Mouse (Mus musculus) induced T-regulatory cell, adult 2 months (primary cell): ENCODE measurements around the gene Itih5.

ENCODE experiments used
- DNase-seq: peaks from one replicate; pipeline ENCODE4 v3.0.0-alpha.2; 2012; ENCODE audit warnings: low read depth

Itih5 gene

GRCm38 (mm10) chr2:10153201-10154075, at the start of gene Itih5:
Gene Itih5 (plus strand): TSS chr2:10153571.
- peak; percentile 89 for DNase-seq

DNA sequence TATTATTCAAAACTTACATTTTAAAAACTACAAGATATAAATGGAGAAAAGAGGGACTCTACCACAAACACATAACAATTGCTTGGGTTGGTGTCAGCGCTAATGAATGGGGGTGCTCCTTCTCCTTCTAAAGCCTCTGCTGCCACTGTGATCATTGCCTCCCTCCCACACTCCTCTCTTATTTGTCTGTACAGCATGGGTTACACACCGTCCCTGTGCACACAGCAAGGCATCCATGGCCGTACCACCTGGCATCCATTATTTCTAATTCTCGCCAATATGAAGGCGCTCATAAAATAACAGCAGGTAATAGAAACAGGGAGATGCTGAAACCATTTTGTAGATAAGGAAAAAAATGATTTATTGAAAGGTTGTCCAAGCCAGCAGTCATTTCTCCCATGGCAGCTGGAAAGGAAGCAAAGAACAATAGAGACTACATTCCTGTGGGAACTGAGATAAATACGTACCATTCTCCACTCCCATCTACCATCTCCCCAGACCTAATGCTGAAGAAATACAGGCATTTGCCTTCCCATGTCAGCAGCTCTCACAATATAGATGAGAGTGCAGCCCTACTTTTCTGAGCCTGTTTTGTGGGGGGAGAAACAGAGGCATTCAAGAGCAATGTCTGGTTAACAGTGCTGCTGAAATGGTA, 44.7 kb upstream of the Itih5 start:
- no peak for DNase-seq

- no peak for DNase-seq
These were observed 34.6 kb upstream of the Itih5 start for GRCm38 (mm10) chr2:10118751-10119150.

- DNase-seq: no peak
These were observed 34.1 kb upstream of the Itih5 start for GRCm38 (mm10) chr2:10119276-10119675.

DNA sequence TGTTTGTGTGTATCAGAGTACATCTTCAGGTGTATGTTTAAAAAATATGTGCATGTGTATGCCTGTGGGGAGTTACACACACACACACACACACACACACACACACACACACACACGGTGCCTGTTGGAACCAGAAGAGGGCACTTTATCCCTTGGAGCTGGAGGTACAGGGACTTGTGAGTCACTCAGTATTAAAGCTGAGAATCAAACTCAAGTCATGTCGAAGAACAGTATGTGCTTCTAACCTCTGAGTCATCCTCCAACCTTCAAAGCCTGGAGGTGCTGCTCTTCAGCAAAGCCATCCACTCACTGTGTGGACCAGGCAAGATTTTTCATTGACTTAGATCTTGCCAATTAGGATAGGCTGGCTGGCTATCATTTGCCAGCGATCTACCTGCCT, 31.5 kb upstream of the Itih5 start:
- DNase-seq: no peak

DNA sequence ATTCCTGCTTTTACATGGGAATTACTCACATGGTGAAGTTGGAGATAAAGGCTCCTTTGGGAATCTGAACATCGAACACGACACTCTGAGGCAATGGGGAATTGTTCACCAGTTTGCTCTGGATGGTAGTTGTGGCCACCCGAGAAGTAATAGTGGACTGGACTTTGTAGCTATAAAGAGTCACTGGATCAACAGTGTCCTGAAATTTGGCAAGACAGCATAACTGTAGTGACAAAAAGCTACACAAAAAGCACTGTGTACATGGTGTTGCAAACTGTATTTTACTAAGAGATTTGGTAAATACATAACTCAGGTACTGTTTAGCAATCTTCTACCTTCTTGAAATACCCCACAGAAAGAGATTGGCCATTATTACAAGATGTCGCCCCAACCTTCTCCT, 27.2 kb upstream of the Itih5 start:
- DNase-seq: no peak

- DNase-seq: no peak
These were observed 25.9 kb upstream of the Itih5 start for GRCm38 (mm10) chr2:10127471-10127870.

DNA sequence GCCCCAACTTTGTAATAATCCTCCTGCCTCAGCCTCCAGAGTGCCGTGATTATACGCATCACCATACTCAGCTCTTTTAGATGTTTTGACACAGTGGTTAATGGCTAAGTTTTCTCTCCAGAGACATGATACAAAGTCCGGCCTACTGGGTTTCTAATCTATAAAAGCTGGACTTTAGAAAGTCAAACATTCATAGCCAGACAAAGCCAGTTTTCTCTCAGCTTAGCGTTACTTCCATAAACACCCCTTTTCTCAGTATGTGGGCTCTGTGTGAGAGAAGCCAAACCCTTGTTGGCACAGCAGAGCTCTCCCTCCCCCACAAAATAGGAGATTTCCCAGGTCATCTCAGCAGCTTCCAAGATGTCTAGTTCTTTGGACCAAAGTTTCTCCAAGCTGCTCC, 24.8 kb upstream of the Itih5 start:
- DNase-seq: no peak

GRCm38 (mm10) chr2:10130341-10130990, 22.9 kb upstream of the Itih5 start:
- DNase-seq: no peak

DNA sequence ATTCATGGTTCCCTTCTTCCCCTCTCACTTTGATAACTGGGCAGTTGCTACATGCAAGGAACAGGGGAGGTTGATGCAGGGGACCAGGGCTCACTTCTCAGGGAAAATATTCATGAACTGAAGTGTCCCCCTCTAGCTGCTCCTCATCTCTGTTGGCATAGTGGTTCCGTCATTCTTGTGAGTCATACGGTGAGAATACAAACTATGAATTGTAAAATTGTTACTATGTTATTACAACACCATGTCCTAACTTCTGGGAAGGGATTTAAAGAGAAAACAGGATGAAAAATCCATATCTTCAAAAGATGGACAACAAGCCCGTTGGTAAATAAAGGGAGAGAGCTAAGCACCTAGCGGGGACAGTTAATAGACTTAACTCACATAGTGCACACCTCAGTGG, 22.1 kb upstream of the Itih5 start, which contains the start of gene Itih2:
Gene Itih2, minus strand, starts transcription at position 101 of the 400 bp plus-strand sequence.
- no peak for DNase-seq

DNA sequence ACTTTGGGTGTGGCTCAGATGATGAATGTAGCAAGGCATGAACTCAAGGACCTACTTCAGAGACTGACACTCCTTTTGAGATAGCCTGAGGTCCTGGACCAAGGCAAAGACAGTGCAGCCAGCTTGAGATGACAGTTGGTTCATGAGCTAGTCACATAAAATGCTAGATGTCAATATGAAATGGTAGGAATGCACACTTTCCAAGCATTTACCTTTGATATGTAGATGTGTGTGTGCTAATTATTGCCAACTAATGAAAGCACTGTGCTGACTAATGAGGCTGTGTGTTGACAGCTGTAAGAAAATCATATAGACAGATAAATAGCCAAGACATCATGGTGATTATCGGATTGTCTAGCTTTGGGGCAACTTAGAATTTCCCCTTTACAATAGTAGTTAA, 21.2 kb upstream of the Itih5 start:
- DNase-seq: no peak

DNA sequence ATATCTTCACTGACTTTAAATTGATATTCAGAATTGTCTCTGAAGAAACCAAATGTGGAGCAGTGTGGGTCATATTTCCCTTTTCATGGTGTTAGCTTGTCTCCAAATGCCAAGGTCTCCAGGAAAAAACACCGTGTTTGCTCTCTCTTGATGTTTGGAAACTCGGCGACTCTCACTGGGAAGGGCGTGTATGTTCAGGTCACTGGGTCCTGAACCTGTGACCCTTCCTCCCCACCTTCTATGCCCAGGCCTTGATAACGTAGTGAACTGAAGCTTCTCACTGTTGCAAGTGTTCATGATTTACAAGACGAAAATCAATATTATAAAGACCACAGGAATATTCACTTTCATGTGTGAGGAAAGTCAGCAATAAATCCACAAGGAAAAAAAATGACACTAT, 19.4 kb upstream of the Itih5 start:
- no peak for DNase-seq

- no peak for DNase-seq
These were observed 16.1 kb upstream of the Itih5 start for GRCm38 (mm10) chr2:10137320-10137719.

DNA sequence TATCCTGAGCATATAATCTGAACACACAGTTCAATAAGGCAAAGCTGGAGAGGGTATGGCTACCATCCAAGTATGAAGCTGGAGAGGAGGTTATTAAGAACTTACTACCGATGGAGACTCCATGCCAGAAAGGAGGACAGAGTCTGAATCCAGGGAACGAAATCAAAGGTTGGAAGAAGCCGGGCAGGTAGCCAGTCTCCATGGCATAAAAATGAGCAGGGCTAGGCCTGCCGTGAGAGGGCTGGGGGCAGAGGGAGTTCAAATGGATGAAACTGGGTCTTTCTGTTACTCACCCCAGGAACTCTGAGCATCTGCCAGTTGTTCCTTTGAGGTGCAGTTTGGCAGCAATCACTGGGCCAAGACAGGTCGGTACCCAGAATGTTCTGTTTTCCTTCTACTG, 12.9 kb upstream of the Itih5 start:
- DNase-seq: no peak

- DNase-seq: peak; percentile 90
These were observed 10.6 kb upstream of the Itih5 start for GRCm38 (mm10) chr2:10142472-10143454.

- DNase-seq: no peak
These were observed 7.9 kb upstream of the Itih5 start for GRCm38 (mm10) chr2:10145514-10145913.

GRCm38 (mm10) chr2:10147176-10147575, 6.2 kb upstream of the Itih5 start:
- no peak for DNase-seq

GRCm38 (mm10) chr2:10152590-10152989, 781 bp upstream of the Itih5 start:
- peak; percentile 84 for DNase-seq

DNA sequence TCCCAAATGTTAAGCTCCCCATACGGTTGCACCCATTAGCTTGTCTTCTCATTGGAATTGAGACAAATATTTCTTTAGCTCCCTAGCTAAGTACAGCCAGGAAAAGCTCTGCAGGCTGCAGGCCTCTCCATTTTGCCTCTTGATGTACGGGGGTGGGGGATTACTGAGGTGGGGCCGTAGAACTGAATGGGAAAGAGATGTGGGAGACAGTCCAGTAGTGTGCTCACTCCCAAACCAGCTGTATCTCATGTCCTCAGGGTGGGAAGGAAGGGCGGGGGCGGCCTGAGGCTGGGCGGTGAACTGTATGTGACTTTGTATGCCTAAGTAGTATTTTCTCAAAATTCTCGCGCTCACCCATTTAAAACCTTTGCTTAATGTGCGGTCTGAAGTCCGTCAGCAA, 3.8 kb downstream of the Itih5 start:
- no peak for DNase-seq

- DNase-seq: no peak
These were observed 8.6 kb downstream of the Itih5 start for GRCm38 (mm10) chr2:10162011-10162410.

- no peak for DNase-seq
These were observed 13.3 kb downstream of the Itih5 start for GRCm38 (mm10) chr2:10166635-10167034.

DNA sequence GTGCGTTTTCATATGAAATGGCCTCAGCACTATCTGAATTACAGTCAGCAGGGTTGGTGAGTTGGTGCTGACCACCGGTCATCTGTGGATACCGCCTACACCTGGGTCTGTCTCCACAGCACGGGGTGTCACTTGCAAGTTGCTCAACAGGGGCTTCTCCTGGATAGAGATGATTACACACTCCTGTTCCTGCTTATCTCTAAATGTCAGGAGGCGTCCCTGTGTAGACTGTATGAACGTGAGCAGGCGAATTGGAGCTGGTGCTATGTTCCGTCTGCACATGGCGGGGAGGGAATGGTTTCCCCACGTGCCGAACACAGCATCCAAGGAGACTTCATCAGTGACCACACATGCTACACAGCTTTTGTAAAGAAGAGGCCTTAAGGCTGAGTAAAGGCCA, 13.9 kb downstream of the Itih5 start:
- no peak for DNase-seq
